Mouse (Mus musculus) testis, adult 2 months (tissue): ENCODE measurements at regions not wholly inside any gene's neighbourhood (a gene's known extent, or its start where the extent isn't known, plus 50 kb on each side); places are given as distances from the start of the nearest gene placed in this dataset.

Experiments
- CTCF ChIP-seq: fragments of 200-500 bp; IDR thresholded peaks from 2 replicates; pipeline ENCODE4 v1.5.1; 2012; ENCODE audit warnings: low read depth, mild to moderate bottlenecking, inconsistent platforms, low read length, moderate library complexity; ENCODE audit not compliant: control insufficient read depth, insufficient read depth, insufficient replicate concordance
- POLR2A ChIP-seq: fragments of 200-500 bp; IDR thresholded peaks from 2 replicates; pipeline ENCODE4 v1.6.1; 2012; ENCODE audit warnings: low read depth, mild to moderate bottlenecking, inconsistent platforms, low read length, moderate library complexity; ENCODE audit not compliant: control insufficient read depth

DNA sequence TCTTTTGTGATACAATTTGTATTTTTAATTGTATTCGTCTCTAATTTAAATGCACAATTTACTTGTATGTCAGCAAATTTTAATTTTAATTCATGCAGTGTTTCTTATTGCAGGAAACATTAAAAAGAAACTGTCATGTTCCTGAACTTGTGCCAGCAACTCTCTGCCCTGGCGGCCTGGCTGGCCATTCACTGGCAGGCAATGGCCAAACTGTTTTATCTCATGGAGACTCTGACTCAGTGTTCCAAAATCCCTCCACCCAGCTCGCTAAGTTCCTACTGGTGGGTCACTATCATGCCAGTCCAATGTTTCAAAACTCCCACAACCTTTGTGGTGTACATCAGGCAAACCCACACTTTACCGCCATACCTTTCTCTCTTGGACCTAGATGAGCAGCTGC is 523.7 kb upstream of the Gm9747 start:
- TF ChIP-seq POLR2A (no peak), CTCF (no peak)
